Mouse (Mus musculus) hindbrain, embryonic 16.5 days (tissue): ENCODE measurements around the gene Capza1. TPM values are rescaled to one million over a fixed set of nuclear protein-coding genes. Genes with fewer than 3 reads are reported as not detected.
A peak's percentile ranks its signal among the peaks of the same experiment; 100 is the strongest.

Experiments
- ATAC-seq: fragments of 200-750 bp; cut with Nextera tagmentation; 2 replicates; pipeline ENCODE4 v1.8.0; 2017; ENCODE audit warnings: moderate TSS enrichment, moderate library complexity
- H3K27ac ChIP-seq: fragments of 300-500 bp; sonication (generic); 2 replicates; pipeline ENCODE4 v1.5.1; 2014; ENCODE audit warnings: low read depth, mild to moderate bottlenecking, control low read depth, low read length, moderate library complexity
- H3K27me3 ChIP-seq: fragments of 300-500 bp; sonication (generic); replicated peaks from 2 replicates; pipeline ENCODE4 v1.6.1; 2014; ENCODE audit warnings: low read length; ENCODE audit not compliant: control insufficient read depth, insufficient read depth
- H3K36me3 ChIP-seq: fragments of 300-500 bp; sonication (generic); 2 replicates; pipeline ENCODE4 v1.6.1; 2014; ENCODE audit warnings: mild to moderate bottlenecking, low read length, moderate library complexity, mixed read lengths; ENCODE audit not compliant: control insufficient read depth, insufficient read depth
- H3K4me1 ChIP-seq: fragments of 300-500 bp; sonication (generic); 2 replicates; pipeline ENCODE4 v1.6.1; 2014; ENCODE audit warnings: low read depth, low read length; ENCODE audit not compliant: control insufficient read depth, insufficient read depth
- H3K4me2 ChIP-seq: fragments of 300-500 bp; sonication (generic); 2 replicates; pipeline ENCODE4 v1.6.1; 2014; ENCODE audit warnings: mild to moderate bottlenecking, low read length, control low read depth, moderate library complexity
- H3K4me3 ChIP-seq: fragments of 300-500 bp; sonication (generic); 2 replicates; pipeline ENCODE4 v1.5.1; 2014; ENCODE audit warnings: mild to moderate bottlenecking, low read length, control low read depth, moderate library complexity
- H3K9ac ChIP-seq: fragments of 300-500 bp; sonication (generic); 2 replicates; pipeline ENCODE4 v1.6.1; 2014; ENCODE audit warnings: low read depth, mild to moderate bottlenecking, control low read depth, low read length, moderate library complexity
- H3K9me3 ChIP-seq: fragments of 300-500 bp; sonication (generic); 2 replicates; pipeline ENCODE4 v1.6.1; 2014; ENCODE audit warnings: mild to moderate bottlenecking, low read length, moderate library complexity; ENCODE audit not compliant: control insufficient read depth
- WGBS: fragments of 180-500 bp; shearing (Covaris S2); extraction: QIAGEN DNeasy Blood & Tissue Kit; methylation state at CpG from one replicate; pipeline ENCODE4 v1.1.7; 2014; 5-methylcytosine and 5-hydroxymethylcytosine counted together
- polyA plus RNA-seq: library from polyadenylated mRNA; unstranded; fragments of >200 nt; fragmentation: Nextera tagmentation; extraction: Ambion mirVana; gene quantifications from 2 replicates; pipeline ENCODE4 v1.2.1, GENCODE M21; 2015

The Capza1 gene
- polyA plus RNA-seq, 1 experiment from 2014 or later, result 141 TPM

DNA sequence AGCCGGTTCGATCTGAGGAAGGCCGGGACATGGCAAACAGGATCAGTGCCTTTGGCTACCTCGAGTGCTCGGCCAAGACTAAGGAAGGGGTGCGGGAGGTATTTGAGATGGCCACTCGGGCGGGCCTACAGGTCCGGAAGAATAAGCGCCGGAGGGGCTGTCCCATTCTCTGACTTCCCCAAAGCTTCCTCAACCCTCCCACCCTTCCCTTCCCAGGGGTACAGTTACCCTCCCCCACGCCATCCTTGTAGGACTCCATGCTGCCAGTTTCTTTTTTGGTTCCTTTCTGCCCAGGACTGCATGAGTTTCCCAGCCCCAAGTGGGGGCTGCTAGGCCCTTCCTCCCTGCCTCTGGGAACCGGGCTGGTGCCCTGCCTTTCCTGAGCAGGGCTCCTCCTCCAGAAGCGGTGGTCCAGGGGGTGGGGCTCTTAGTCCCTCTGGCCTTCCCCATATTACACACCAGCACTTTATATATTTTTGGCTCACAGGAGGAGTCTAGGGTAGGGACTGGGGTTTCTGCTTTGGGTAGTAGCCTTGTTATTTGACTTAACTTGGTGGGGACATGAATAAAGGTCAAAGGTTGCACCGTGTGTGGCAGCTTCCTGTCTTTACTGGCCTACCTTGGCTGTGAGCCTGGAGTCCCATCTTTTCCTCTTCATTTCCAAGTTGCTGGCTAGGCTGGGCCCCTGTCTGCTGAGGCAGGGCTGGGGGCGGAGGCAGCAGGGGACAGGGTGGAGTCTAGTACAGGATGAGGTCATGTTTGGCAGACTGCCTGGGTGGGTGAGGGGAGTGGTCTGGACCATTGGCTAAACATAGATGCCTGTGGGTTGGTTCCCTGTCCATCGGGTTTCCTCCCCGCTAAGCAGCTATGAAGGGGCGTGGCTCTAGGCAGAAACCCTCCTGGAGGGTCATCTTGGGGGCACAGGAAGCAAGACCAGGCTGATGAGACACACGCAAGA is 70.2 kb downstream of the Capza1 start:
- Histone ChIP-seq H3K27me3 (0 out of 2 replicates have a peak, but pooled peaks cover 3% of the 10 kb centered on the region), H3K27ac (peak overlapping the region; percentile 41), H3K4me3 (no peak overlapping the region), H3K9me3 (no peaks in the 10 kb centered on the region), H3K9ac (no peak overlapping the region), H3K4me2 (no peak overlapping the region), H3K36me3 (no peaks in the 10 kb centered on the region; the same call in 1 of the 2 replicates), H3K4me1 (peaks cover 17% of the 10 kb centered on the region)
- peak; percentile 74 for ATAC-seq
- WGBS, result 52% methylated on average over 20 of the region's 20 CpGs

DNA sequence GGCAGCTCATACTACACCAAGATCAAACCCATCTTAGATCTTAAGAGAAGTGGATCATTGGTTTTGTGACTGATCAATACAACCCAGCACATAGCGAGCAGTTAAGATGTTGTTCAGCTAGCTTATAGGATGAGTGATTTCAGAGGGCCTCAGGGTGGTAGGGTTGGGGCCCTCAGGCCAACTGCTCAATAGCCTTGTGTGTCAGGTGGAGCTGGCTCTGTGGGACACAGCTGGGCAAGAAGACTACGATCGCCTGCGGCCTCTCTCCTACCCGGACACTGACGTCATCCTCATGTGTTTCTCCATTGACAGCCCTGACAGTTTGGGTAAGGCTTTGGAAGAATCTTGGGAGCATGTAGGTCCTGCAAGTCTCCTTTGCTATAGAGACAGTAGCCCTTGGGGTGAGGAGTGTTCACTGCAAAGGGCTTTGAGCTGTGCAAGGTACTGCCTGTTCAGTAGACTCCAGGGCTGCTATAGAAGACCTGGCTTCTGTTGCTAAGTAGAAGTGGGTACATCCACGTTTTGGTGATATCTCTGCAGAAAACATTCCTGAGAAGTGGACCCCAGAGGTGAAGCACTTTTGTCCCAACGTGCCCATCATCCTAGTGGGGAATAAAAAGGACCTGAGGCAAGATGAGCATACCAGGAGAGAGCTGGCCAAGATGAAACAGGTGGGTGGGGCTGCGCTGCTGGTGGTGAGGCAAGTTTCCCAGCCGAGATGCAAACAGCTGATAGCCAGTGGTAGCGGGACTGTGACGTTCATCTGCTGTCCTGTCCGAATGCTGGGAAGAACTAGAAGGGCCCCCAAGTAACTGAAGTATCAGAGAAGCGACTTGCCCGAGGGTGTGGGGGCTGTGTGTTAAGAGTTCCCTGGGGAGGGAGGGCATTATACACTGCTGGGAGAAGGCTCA is 71.7 kb downstream of the Capza1 start:
- H3K4me2 ChIP-seq, result no peak overlapping the region
- WGBS, result 71% methylated on average over 15 of the region's 15 CpGs
- H3K36me3 ChIP-seq, result no peaks in the 10 kb centered on the region; the same call in 1 of the 2 replicates
- no peak overlapping the region for H3K4me3 ChIP-seq
- peaks cover 23% of the 10 kb centered on the region for H3K4me1 ChIP-seq
- 0 out of 2 replicates have a peak, but pooled peaks cover 3% of the 10 kb centered on the region for H3K27me3 ChIP-seq
- H3K27ac ChIP-seq, result no peak overlapping the region
- no peak overlapping the region for H3K9ac ChIP-seq
- ATAC-seq, result no peak
- no peaks in the 10 kb centered on the region for H3K9me3 ChIP-seq

DNA sequence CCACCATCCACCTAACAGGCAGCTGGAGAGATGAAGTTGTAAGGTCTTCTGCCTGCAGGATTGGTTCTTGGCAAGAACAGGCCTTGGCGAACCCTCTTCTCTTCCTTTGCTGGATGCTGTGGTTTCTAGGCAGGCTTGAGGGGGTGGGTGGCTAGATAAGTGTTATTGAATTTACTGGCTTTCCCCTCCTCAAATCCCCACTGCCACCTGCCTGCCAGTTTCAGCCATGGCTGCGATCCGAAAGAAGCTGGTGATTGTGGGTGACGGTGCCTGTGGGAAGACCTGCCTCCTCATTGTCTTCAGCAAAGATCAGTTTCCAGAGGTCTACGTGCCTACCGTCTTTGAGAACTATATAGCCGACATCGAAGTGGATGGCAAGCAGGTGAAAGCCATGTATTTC is 72.6 kb downstream of the Capza1 start:
- H3K27me3 ChIP-seq, result 0 out of 2 replicates have a peak, but pooled peaks cover 3% of the 10 kb centered on the region
- no peak overlapping the region for H3K4me3 ChIP-seq
- WGBS, result 94% methylated on average over 8 of the region's 8 CpGs
- no peak overlapping the region for H3K27ac ChIP-seq
- no peaks in the 10 kb centered on the region; the same call in 1 of the 2 replicates for H3K36me3 ChIP-seq
- ATAC-seq, result no peak
- H3K9ac ChIP-seq, result no peak overlapping the region
- H3K4me1 ChIP-seq, result peaks cover 23% of the 10 kb centered on the region
- H3K9me3 ChIP-seq, result no peaks in the 10 kb centered on the region
- no peak overlapping the region for H3K4me2 ChIP-seq

DNA sequence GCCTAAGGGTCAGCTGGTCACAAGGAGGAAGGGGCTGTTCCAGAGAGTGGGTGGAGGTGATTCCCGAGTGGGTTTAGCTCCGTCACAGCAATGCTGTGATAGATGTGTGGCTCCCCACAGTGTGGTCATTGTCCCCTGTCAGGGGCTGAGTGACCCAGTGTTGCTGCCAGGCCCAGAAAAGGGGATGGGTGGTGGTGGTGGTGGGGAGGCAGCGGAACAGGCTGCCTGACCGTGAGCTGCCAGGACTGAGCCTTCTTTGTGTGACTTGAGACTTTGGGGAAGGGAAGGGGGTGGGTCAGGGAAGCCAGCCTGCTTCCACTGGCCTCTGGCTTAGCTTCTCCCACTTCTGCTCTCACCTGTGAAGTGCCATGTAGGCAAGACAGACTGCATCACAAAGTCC is 73.3 kb downstream of the Capza1 start:
- WGBS, result 32% methylated on average over 3 of the region's 4 CpGs

DNA sequence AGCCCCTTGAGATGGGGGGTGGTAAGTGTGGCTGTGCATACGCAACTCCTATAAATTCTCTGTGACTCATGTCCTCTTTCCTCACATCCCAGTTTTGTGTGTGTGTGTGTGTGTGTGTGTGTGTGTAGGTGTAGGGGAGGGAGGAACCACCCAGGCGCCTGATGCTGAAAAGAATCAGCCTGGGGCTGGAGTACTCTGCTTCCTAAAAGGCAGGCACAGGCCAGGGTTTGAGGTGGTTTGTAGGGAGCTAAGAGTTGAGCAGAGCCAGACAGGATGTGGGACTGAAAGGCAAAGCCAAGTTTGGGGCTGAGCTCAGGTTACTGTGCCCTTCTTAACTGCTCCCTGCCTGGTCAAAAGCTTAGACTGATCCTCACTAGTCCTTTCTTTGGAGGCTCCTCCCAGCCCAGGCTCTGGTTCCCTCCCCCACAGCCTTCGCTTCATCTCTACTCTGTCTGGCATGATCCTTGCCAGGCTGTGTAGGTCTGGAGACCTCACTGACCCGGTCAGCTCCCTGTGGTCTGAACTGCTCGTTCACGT is 73.8 kb downstream of the Capza1 start:
- H3K27ac ChIP-seq, result peak overlapping the region; percentile 54
- 0 out of 2 replicates have a peak, but pooled peaks cover 3% of the 10 kb centered on the region for H3K27me3 ChIP-seq
- peak overlapping the region; percentile 90 for H3K4me2 ChIP-seq
- H3K4me3 ChIP-seq, result peak overlapping the region; percentile 58
- H3K9ac ChIP-seq, result peak overlapping the region; percentile 68
- H3K9me3 ChIP-seq, result no peaks in the 10 kb centered on the region
- peak; percentile 14; the same call in 1 of the 2 replicates for ATAC-seq
- 30% methylated on average over 6 of the region's 6 CpGs for WGBS
- H3K36me3 ChIP-seq, result no peaks in the 10 kb centered on the region
- peaks cover 23% of the 10 kb centered on the region for H3K4me1 ChIP-seq

More for the DNA sequence above, 73.3 kb downstream of the Capza1 start:
- H3K9ac ChIP-seq, result no peak overlapping the region
- 0 out of 2 replicates have a peak, but pooled peaks cover 3% of the 10 kb centered on the region for H3K27me3 ChIP-seq
- H3K4me1 ChIP-seq, result peaks cover 23% of the 10 kb centered on the region
- H3K27ac ChIP-seq, result peak overlapping the region; percentile 49; the same call in 1 of the 2 replicates
- H3K4me2 ChIP-seq, result peak overlapping the region; percentile 90
- H3K4me3 ChIP-seq, result peak overlapping the region; percentile 58
- no peaks in the 10 kb centered on the region for H3K36me3 ChIP-seq
- ATAC-seq, result peak; percentile 15; the same call in 1 of the 2 replicates
- no peaks in the 10 kb centered on the region for H3K9me3 ChIP-seq

DNA sequence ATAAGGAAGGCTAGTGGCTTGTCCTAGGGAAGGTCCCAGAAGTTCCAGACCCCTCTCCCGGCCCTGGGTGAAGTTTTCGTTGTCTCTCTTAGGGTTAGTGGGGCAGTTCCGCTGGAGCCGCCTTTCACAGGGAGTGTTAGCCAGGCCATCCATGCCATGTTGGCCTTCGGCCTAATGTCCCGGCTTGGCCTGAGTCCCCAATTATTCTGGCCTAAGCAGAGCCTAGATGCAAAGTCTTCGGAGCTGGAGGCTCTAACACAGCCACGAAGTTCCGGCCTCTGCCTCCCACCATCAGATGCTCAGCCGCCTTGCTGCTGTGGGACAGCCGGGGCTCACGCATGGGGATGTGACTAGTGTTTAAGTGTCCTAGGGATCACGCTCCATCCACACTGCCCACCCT is 74.5 kb downstream of the Capza1 start:
- Histone ChIP-seq H3K4me1 (peaks cover 23% of the 10 kb centered on the region), H3K9me3 (no peaks in the 10 kb centered on the region), H3K36me3 (no peaks in the 10 kb centered on the region), H3K4me3 (peak overlapping the region; percentile 58), H3K27me3 (0 out of 2 replicates have a peak, but pooled peaks cover 3% of the 10 kb centered on the region), H3K27ac (peak overlapping the region; percentile 54), H3K9ac (peak overlapping the region; percentile 68), H3K4me2 (peak overlapping the region; percentile 90)
- 35% methylated on average over 13 of the region's 13 CpGs for WGBS
- ATAC-seq, result no peak

DNA sequence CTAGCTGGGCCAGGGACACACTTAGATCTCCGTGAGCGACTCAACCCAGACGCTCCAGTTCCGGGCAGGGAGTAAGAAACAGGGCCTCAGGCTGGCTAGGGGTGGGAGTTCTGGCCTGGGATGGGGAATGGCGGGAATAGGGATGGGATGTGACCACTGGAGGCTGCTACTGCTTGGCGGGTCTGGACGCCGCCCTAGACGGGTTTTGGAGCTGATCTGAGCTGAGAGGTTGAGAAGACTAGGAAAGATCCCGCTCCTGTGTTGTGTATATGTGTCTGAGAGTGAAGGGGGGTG is 75.0 kb downstream of the Capza1 start:
- peaks cover 23% of the 10 kb centered on the region for H3K4me1 ChIP-seq
- H3K9ac ChIP-seq, result peak overlapping the region; percentile 68
- H3K4me3 ChIP-seq, result peak overlapping the region; percentile 58
- 5% methylated on average over 10 of the region's 10 CpGs for WGBS
- H3K27ac ChIP-seq, result peak overlapping the region; percentile 51; the same call in 1 of the 2 replicates
- H3K4me2 ChIP-seq, result peak overlapping the region; percentile 90
- H3K9me3 ChIP-seq, result no peaks in the 10 kb centered on the region
- no peaks in the 10 kb centered on the region for H3K36me3 ChIP-seq
- no peak; the same call in 1 of the 2 replicates for ATAC-seq
- 0 out of 2 replicates have a peak, but pooled peaks cover 7% of the 10 kb centered on the region for H3K27me3 ChIP-seq

DNA sequence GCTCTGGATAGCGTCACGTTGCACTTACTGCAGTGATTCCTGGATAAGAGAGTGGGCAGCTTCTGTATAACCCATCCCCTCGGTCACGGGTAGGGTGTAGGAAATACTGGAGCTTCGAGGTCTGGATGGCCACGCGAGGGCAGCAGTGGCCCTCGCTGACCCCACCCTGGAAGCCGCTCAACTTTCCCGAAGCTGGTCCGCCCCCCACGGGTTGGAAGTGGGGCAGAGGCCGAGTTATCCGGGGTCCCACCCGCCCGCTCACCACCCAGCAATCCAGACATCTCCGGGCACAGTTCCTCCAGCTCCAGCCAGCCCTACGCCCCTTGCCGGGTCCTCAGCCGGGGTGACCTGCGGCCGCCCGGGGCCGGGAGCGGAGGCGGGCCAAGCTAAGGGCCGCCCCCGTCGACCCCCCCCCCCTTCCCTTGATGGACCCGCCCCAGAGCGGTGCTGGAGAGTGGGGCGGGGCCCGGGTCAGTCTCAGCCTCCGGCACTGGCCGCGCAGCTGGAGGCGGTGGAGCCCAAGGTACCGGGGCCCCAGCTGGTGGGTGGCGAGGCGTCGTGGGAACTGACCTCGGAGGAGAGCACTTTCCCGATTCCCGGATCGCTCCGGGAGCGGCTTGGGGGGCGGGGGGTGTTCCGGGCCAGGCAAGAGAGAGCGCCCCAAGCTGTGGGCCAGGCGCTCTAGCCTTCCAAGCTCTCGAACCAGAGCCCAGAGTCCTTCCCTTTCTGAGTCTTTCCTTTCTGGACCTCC is 75.6 kb downstream of the Capza1 start:
- WGBS, result under 1% methylated on average over 34 of the region's 52 CpGs

More for the DNA sequence above, 75.6 kb downstream of the Capza1 start:
- Histone ChIP-seq H3K27me3 (0 out of 2 replicates have a peak, but pooled peaks cover 7% of the 10 kb centered on the region), H3K4me1 (peaks cover 23% of the 10 kb centered on the region), H3K9ac (peak overlapping the region; percentile 68), H3K4me2 (peak overlapping the region; percentile 90), H3K27ac (peak overlapping the region; percentile 51; the same call in 1 of the 2 replicates), H3K36me3 (no peaks in the 10 kb centered on the region), H3K9me3 (no peaks in the 10 kb centered on the region), H3K4me3 (peak overlapping the region; percentile 58)
- ATAC-seq, result peak; percentile 87
